Mouse (Mus musculus) midbrain, embryonic 13.5 days (tissue): ENCODE measurements around the gene Lmnb2. TPM values are rescaled to one million over a fixed set of nuclear protein-coding genes. Genes with fewer than 3 reads are reported as not detected.
A peak's percentile ranks its signal among the peaks of the same experiment; 100 is the strongest.

Source experiments
- ATAC-seq: fragments of 200-750 bp; cut with Nextera tagmentation; 2 replicates; pipeline ENCODE4 v1.8.0; 2017; ENCODE audit warnings: mild to moderate bottlenecking, moderate TSS enrichment, moderate library complexity
- H3K27ac ChIP-seq: fragments of 300-500 bp; sonication (generic); 2 replicates; pipeline ENCODE4 v1.5.1; 2015; ENCODE audit warnings: inconsistent platforms, mild to moderate bottlenecking, moderate library complexity
- H3K27me3 ChIP-seq: fragments of 300-500 bp; sonication (generic); 2 replicates; pipeline ENCODE4 v1.6.1; 2015; ENCODE audit warnings: mild to moderate bottlenecking, inconsistent platforms
- H3K36me3 ChIP-seq: fragments of 300-500 bp; sonication (generic); 2 replicates; pipeline ENCODE4 v1.6.1; 2015; ENCODE audit warnings: mild to moderate bottlenecking, inconsistent platforms
- H3K4me1 ChIP-seq: fragments of 300-500 bp; sonication (generic); replicated peaks from 2 replicates; pipeline ENCODE4 v1.6.1; 2015; ENCODE audit warnings: inconsistent platforms
- H3K4me2 ChIP-seq: fragments of 300-500 bp; sonication (generic); replicated peaks from 2 replicates; pipeline ENCODE4 v1.6.1; 2015; ENCODE audit warnings: moderate library complexity, mild to moderate bottlenecking, inconsistent platforms
- H3K4me3 ChIP-seq: fragments of 300-500 bp; sonication (generic); replicated peaks from 2 replicates; pipeline ENCODE4 v1.5.1; 2015; ENCODE audit warnings: mild to moderate bottlenecking, inconsistent platforms
- H3K9ac ChIP-seq: fragments of 300-500 bp; sonication (generic); replicated peaks from 2 replicates; pipeline ENCODE4 v1.6.1; 2015; ENCODE audit warnings: mild to moderate bottlenecking, inconsistent platforms
- H3K9me3 ChIP-seq: fragments of 300-500 bp; sonication (generic); 2 replicates; pipeline ENCODE4 v1.6.1; 2016; ENCODE audit warnings: mild to moderate bottlenecking, inconsistent platforms
- WGBS: fragments of 180-500 bp; shearing (Covaris S2); methylation state at CpG from one replicate; pipeline ENCODE4 v1.1.7; 2015; 5-methylcytosine and 5-hydroxymethylcytosine counted together
- polyA plus RNA-seq: library from polyadenylated mRNA; unstranded; fragments of >200 nt; fragmentation: Nextera tagmentation; extraction: Ambion mirVana; gene quantifications from 2 replicates; pipeline ENCODE4 v1.2.1, GENCODE M21; 2015

Lmnb2 gene
- polyA plus RNA-seq, 1 experiment from 2014 or later = 48.2 TPM

DNA sequence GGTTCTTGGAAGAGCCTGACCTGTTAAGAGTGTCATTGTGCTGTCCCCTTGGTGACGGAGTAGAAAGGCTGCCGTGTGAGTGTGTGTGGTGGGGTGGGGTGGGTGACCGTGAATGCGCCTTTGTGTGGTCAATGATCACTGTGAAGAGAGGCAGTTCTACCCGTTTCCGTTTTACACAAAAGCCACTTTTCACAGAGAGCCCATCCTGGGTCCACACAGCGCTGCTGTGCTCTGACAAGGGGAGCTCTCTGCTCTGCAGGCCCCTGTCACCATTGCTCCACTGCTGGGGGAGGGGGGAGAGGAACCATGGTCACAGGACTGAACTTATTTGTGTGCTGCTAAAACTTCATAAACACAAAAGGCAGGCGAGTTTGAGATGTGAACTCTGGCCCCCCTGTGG lies 60.7 kb downstream of the Lmnb2 start:
- 48% methylated on average over 8 of the region's 8 CpGs for WGBS
- H3K27ac ChIP-seq = no peak overlapping the region
- H3K9me3 ChIP-seq = no peaks in the 10 kb centered on the region
- no peak for ATAC-seq
- no peak overlapping the region for H3K4me3 ChIP-seq
- peaks cover 24% of the 10 kb centered on the region for H3K36me3 ChIP-seq
- H3K9ac ChIP-seq = peak overlapping the region; percentile 59; the same call in 1 of the 2 replicates
- no peaks in the 10 kb centered on the region for H3K27me3 ChIP-seq
- H3K4me2 ChIP-seq = peak overlapping the region; percentile 100; the same call in 1 of the 2 replicates
- H3K4me1 ChIP-seq = peaks cover 42% of the 10 kb centered on the region

DNA sequence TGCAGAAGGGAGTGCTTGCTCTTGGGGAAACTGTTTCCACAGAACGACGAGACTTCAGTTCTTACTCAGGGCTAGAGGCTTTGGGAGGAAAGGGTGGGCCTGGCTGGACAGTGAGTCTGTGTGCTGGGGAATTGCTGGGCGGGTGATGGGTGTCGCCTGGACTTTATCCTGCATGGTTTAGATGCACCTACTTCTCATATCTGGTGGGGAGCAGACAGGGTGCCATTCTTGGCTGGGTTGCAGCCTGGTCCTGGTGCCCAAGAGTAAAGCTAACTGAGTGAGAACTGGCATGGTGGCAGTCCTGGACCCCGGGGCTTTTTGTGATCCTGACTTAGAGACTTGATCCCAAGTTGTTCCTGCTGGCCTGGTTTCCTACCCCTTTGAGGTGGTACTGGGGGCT lies 61.1 kb downstream of the Lmnb2 start:
- peaks cover 42% of the 10 kb centered on the region for H3K4me1 ChIP-seq
- H3K4me2 ChIP-seq = peak overlapping the region; percentile 100; the same call in 1 of the 2 replicates
- no peak overlapping the region for H3K4me3 ChIP-seq
- no peaks in the 10 kb centered on the region for H3K27me3 ChIP-seq
- H3K36me3 ChIP-seq = peaks cover 24% of the 10 kb centered on the region
- H3K9ac ChIP-seq = peak overlapping the region; percentile 59; the same call in 1 of the 2 replicates
- 88% methylated on average over 5 of the region's 5 CpGs for WGBS
- ATAC-seq = no peak
- no peaks in the 10 kb centered on the region for H3K9me3 ChIP-seq
- no peak overlapping the region for H3K27ac ChIP-seq

DNA sequence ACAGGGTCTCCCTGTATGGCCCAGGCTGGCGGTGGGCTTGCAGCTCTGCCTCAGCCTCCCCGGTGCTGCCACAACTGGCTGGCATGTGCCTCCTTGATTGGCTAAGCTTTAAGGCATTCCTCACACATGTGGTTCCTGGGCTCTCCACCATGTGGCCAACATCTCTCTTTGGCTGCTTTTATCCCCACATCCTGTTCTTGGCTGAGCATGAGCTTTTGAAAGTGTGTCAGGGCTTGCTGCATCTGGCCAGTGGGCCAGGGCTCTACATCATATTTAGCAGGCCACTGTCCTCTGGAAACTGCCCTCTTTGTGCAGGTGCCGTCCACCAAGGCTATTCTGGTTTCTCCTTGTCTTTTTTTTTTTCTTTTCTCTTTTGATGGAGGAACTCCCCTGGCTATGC lies 61.8 kb downstream of the Lmnb2 start:
- Histone ChIP-seq H3K4me2 (peak overlapping the region; percentile 100), H3K36me3 (peaks cover 24% of the 10 kb centered on the region), H3K4me3 (peak overlapping the region; percentile 93), H3K27me3 (no peaks in the 10 kb centered on the region), H3K9me3 (no peaks in the 10 kb centered on the region), H3K27ac (no peak overlapping the region), H3K4me1 (peaks cover 42% of the 10 kb centered on the region), H3K9ac (peak overlapping the region; percentile 95)
- WGBS = 78% methylated on average over 3 of the region's 3 CpGs
- no peak for ATAC-seq

DNA sequence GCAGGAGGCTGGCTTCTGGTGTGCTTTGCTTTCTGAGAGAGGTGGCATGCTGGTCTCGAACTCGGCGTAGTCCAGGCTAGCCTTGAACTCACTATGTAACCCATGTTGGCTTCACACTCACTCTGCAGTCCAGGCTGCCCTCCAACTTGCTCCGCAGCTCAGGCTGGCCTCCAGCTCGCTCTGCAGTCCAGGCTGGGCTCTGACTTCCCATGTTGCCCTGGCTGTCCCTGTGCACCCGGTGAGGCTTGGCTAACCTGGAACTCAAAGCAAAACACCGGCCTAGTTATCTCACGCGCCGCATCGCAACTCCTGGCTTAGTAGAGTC lies 62.3 kb downstream of the Lmnb2 start:
- Histone ChIP-seq H3K36me3 (peaks cover 27% of the 10 kb centered on the region), H3K27ac (no peak overlapping the region), H3K4me3 (peak overlapping the region; percentile 93), H3K9me3 (no peaks in the 10 kb centered on the region), H3K9ac (peak overlapping the region; percentile 95), H3K4me2 (peak overlapping the region; percentile 100), H3K4me1 (peaks cover 42% of the 10 kb centered on the region), H3K27me3 (no peaks in the 10 kb centered on the region)
- ATAC-seq = peak; percentile 5; the same call in 1 of the 2 replicates
- WGBS = 18% methylated on average over 11 of the region's 11 CpGs

DNA sequence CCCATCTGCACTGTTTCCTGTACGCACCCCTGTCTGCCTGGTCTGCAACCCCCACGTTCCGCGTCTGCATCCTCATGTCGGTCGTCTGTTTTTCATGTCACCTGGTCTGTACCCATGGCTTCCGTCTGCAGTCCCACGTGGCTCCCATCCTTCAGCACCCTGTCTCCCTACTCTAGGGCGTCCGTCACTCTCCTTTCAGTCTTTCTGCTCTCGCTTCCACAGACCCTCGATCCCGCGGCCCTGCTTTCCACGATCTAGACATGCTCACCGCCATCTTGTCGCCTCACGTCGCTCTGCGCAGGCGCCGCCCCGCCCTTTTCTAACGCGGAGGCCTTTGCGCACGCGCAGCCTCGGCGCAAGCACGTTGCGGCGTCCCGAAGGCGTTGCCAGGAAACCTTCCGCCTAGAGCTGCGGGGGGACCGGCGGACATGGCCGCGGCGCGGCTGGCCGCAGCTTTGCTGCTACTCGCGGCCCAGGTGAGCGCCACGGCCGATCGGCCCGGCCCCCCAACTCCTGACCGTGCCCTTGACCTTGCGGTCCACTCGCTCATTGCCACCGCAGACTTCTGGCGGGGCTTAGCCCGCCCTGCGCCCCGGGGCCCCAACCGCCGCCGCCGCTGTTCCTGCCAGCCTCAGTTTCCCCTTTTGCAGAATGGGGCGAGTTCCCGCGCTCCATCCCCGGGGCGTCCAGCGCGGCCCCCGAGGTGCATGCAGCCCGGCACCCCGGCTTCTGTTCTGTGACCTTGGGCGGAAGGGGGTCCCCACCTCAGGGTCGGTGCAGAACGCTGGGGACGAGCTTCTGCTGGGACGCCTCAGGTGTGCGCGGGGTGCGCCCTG lies 62.9 kb downstream of the Lmnb2 start, which contains the start of the genes Lsm7 and Sppl2b:
TSS of gene Lsm7 (minus strand) at position 297 of the 836 bp plus-strand sequence.
TSS of gene Sppl2b (plus strand) at position 363 of the 836 bp plus-strand sequence.
- peak within 1 kb of the TSS; percentile 100 for H3K4me2 ChIP-seq
- H3K36me3 ChIP-seq = peaks cover 33% of the 10 kb centered on the region
- H3K9me3 ChIP-seq = no peaks in the 10 kb centered on the region
- peaks cover 42% of the 10 kb centered on the region for H3K4me1 ChIP-seq
- no peaks in the 10 kb centered on the region for H3K27me3 ChIP-seq
- under 1% methylated on average over 77 of the region's 81 CpGs for WGBS
- ATAC-seq = peak; percentile 83
- H3K4me3 ChIP-seq = peak within 1 kb of the TSS; percentile 93
- H3K27ac ChIP-seq = peak within 1 kb of the TSS; percentile 67
- peak within 1 kb of the TSS; percentile 95 for H3K9ac ChIP-seq

Other genes starting within 250 kb of the Lmnb2 start
- 49.6 and 60.1 TPM in 2 replicates for gene Mknk2, start 240.1 kb downstream of the Lmnb2 start, polyA plus RNA-seq
- 58.3 and 58.5 TPM in 2 replicates for gene Mob3a, start 216.3 kb downstream of the Lmnb2 start, polyA plus RNA-seq
- 37.8 and 39.2 TPM in 2 replicates for gene Izumo4, start 216.1 kb downstream of the Lmnb2 start, polyA plus RNA-seq
- 94.5 and 96.3 TPM in 2 replicates for gene Ap3d1, start 176.0 kb downstream of the Lmnb2 start, polyA plus RNA-seq
- 19.3 and 23.3 TPM in 2 replicates for gene Dot1l, start 163.0 kb downstream of the Lmnb2 start, polyA plus RNA-seq
- gene Sf3a2, start 120.0 kb downstream of the Lmnb2 start, polyA plus RNA-seq = 64.1 and 64.9 TPM in 2 replicates
- gene Plekhj1, start 119.6 kb downstream of the Lmnb2 start, polyA plus RNA-seq = 131 and 150 TPM in 2 replicates
- gene Amh, start 113.0 kb downstream of the Lmnb2 start, polyA plus RNA-seq = not detected in 2 replicates
- gene Jsrp1, start 104.7 kb downstream of the Lmnb2 start, polyA plus RNA-seq = 0.28 and 0.43 TPM in 2 replicates
- gene Oaz1, start 91.6 kb downstream of the Lmnb2 start, polyA plus RNA-seq = 1,319 and 1,425 TPM in 2 replicates
- gene Lingo3, start 74.2 kb downstream of the Lmnb2 start, polyA plus RNA-seq = 1.5 and 1.9 TPM in 2 replicates
- gene Lsm7, start 63.0 kb downstream of the Lmnb2 start, polyA plus RNA-seq = 249 and 254 TPM in 2 replicates
- gene Sppl2b, start 63.0 kb downstream of the Lmnb2 start, polyA plus RNA-seq = 56.9 and 61.1 TPM in 2 replicates
- 0.15 and 0.31 TPM in 2 replicates for gene Tmprss9, start 46.4 kb downstream of the Lmnb2 start, polyA plus RNA-seq
- 331 TPM in 2 replicates for gene Timm13, start 17.3 kb downstream of the Lmnb2 start, polyA plus RNA-seq
- 4.0 and 4.9 TPM in 2 replicates for gene Gadd45b, start 11.8 kb upstream of the Lmnb2 start, polyA plus RNA-seq
- gene Gng7, start 96.7 kb upstream of the Lmnb2 start, polyA plus RNA-seq = 10.4 and 10.9 TPM in 2 replicates
- gene Diras1, start 107.4 kb upstream of the Lmnb2 start, polyA plus RNA-seq = 30.9 and 34.3 TPM in 2 replicates
- 43.5 and 45.7 TPM in 2 replicates for gene Slc39a3, start 119.2 kb upstream of the Lmnb2 start, polyA plus RNA-seq
- gene Sgta, start 141.9 kb upstream of the Lmnb2 start, polyA plus RNA-seq = 316 and 322 TPM in 2 replicates
- gene Thop1, start 151.8 kb upstream of the Lmnb2 start, polyA plus RNA-seq = 44.9 and 48.5 TPM in 2 replicates
- 0.12 and 0.20 TPM in 2 replicates for gene Creb3l3, start 180.6 kb upstream of the Lmnb2 start, polyA plus RNA-seq
- gene Map2k2, start 187.7 kb upstream of the Lmnb2 start, polyA plus RNA-seq = 220 and 243 TPM in 2 replicates
- 13.2 and 15.2 TPM in 2 replicates for gene Zbtb7a, start 217.0 kb upstream of the Lmnb2 start, polyA plus RNA-seq
- gene Pias4, start 249.7 kb upstream of the Lmnb2 start, polyA plus RNA-seq = 60.0 and 60.9 TPM in 2 replicates